Mouse (Mus musculus): Measurements from ENCODE around the gene Dpagt1.
"Not testable (repeated sequence)": the region's sequence is repeated elsewhere in the genome, so short reads cannot be mapped to it uniquely, and the experiment has no call there.

Dpagt1 gene

GRCm38 (mm10) chr9:44337436-44338169 lies 11.8 kb downstream of the Dpagt1 start:
- no peak for DNase-seq (ENCODE audit: low spot score)

- DNase-seq (ENCODE audit: low spot score) = no peak
Measured at GRCm38 (mm10) chr9:44338574-44338973, 12.8 kb downstream of the Dpagt1 start.

GRCm38 (mm10) chr9:44341487-44341886 lies 15.7 kb downstream of the Dpagt1 start:
- no peak for DNase-seq (ENCODE audit: low spot score)

GRCm38 (mm10) chr9:44342173-44342572 lies 16.4 kb downstream of the Dpagt1 start:
- no peak for DNase-seq (ENCODE audit: low spot score)

- DNase-seq (ENCODE audit: low spot score) = no peak
Measured at GRCm38 (mm10) chr9:44342605-44343004, 16.8 kb downstream of the Dpagt1 start.

- no peak for DNase-seq (ENCODE audit: low spot score)
Measured at GRCm38 (mm10) chr9:44343290-44343689, 17.5 kb downstream of the Dpagt1 start.

- peak; percentile 81 for DNase-seq (ENCODE audit: low spot score)
Measured at GRCm38 (mm10) chr9:44343781-44344421, 18.1 kb downstream of the Dpagt1 start, which contains the start of gene Hmbs. Gene Hmbs, minus strand, starts transcription at chr9:44344228.

GRCm38 (mm10) chr9:44345570-44346433 lies 20.0 kb downstream of the Dpagt1 start:
- no peak for DNase-seq (ENCODE audit: low spot score)

GRCm38 (mm10) chr9:44347166-44347565 lies 21.3 kb downstream of the Dpagt1 start:
- no peak for DNase-seq (ENCODE audit: low spot score)

- no peak for DNase-seq (ENCODE audit: low spot score)
Measured at GRCm38 (mm10) chr9:44347621-44348020, 21.8 kb downstream of the Dpagt1 start.

GRCm38 (mm10) chr9:44348546-44348945 lies 22.7 kb downstream of the Dpagt1 start:
- no peak for DNase-seq (ENCODE audit: low spot score)

GRCm38 (mm10) chr9:44351396-44351795 lies 25.6 kb downstream of the Dpagt1 start:
- DNase-seq (ENCODE audit: low spot score) = no peak

- no peak for DNase-seq (ENCODE audit: low spot score)
Measured at GRCm38 (mm10) chr9:44352337-44352736, 26.5 kb downstream of the Dpagt1 start.

GRCm38 (mm10) chr9:44353142-44353541 lies 27.3 kb downstream of the Dpagt1 start:
- DNase-seq (ENCODE audit: low spot score) = no peak

GRCm38 (mm10) chr9:44357207-44357606 lies 31.4 kb downstream of the Dpagt1 start:
- no peak for DNase-seq (ENCODE audit: low spot score)

GRCm38 (mm10) chr9:44361190-44361917 lies 35.5 kb downstream of the Dpagt1 start, which contains the start of gene Vps11:
Gene Vps11, minus strand, starts transcription at chr9:44361670.
- peak; percentile 92 for DNase-seq (ENCODE audit: low spot score)

GRCm38 (mm10) chr9:44361931-44362330 lies 36.1 kb downstream of the Dpagt1 start:
- not testable (repeated sequence) for DNase-seq (ENCODE audit: low spot score)

- no peak for DNase-seq (ENCODE audit: low spot score)
Measured at GRCm38 (mm10) chr9:44364480-44364879, 38.7 kb downstream of the Dpagt1 start.

GRCm38 (mm10) chr9:44373386-44373785 lies 47.6 kb downstream of the Dpagt1 start:
- no peak for DNase-seq (ENCODE audit: low spot score)

- no peak for DNase-seq (ENCODE audit: low spot score)
Measured at GRCm38 (mm10) chr9:44376141-44376540, 50.3 kb downstream of the Dpagt1 start.

- DNase-seq (ENCODE audit: low spot score) = not testable (repeated sequence)
Measured at GRCm38 (mm10) chr9:44377335-44377734, 51.5 kb downstream of the Dpagt1 start.
